Mouse (Mus musculus) CH12F3 (cell line): ENCODE measurements around the gene Taar9.

Experiments used
- in situ Hi-C: fragments of 300-500 bp; cut with MboI; formaldehyde crosslinking; loops from 2 replicates; pipeline ENCODE4 v1.14.3; 2020; ENCODE audit warnings: low sequenced_read_pairs

Gene Taar9

GRCm38 (mm10) chr10:24085936-24086335 lies 23.4 kb downstream of the Taar9 start:
- in situ Hi-C loops, result loop anchor here (25.0 kb wide), 1 partner anchor 274 kb away; no protein-coding TSS in a partner anchor

GRCm38 (mm10) chr10:24080166-24080565 lies 29.2 kb downstream of the Taar9 start:
- in situ Hi-C loops, result loop anchor here (25.0 kb wide), 1 partner anchor 268 kb away; no protein-coding TSS in a partner anchor

GRCm38 (mm10) chr10:24076200-24076599 lies 33.1 kb downstream of the Taar9 start, which contains the start of gene Taar8a:
Taar8a (plus strand) TSS chr10:24076500.
- in situ Hi-C loops, result loop anchor here (25.0 kb wide), 1 partner anchor 264 kb away; no protein-coding TSS in a partner anchor

DNA sequence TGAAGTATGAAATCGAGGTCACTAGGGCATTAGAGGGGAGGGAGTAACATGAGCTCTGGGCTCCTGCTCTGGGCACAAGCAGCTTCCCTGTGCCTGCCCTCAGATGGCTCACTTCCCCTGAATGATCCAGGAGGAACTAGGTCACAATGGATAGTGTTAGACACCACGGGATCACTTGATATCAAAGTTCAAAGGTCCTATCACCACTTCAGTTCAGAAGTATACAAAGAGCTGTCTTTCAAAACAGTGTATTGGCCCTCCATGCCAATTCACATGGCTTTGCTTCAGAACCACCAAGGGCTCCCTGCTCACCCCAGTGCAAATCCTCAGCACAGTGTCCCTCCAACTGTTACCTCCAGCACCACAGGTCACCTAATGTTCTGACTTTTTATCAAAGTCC lies 34.6 kb downstream of the Taar9 start:
- in situ Hi-C loops, result loop anchor here (25.0 kb wide), 1 partner anchor 262 kb away; no protein-coding TSS in a partner anchor

- in situ Hi-C loops, result no loop called here
These were observed 50.3 kb downstream of the Taar9 start for GRCm38 (mm10) chr10:24058986-24059385.
